ENCODE assay signal across 28 mouse cellular contexts in genomic region chr3:90659364-90660044, GRCm38 (mm10). TPM values are rescaled to one million over a fixed set of nuclear protein-coding genes. Genes with fewer than 3 reads are reported as not detected.
DNase-seq lines count a peak whose midpoint lies in the region; ATAC-seq and TF ChIP-seq lines count a peak whose summit lies in the region.
"Had no signal": no experiment of that assay in that cellular context is flagged by ENCODE, and none has a peak within 500 bp of the region (broad histone marks: within the 10 kb centered on the region; RNA-seq: fewer than 3 reads in every experiment).

No protein-coding gene starts in this region.

- H3K27me3 ChIP-seq in lung, postnatal 0 days (replicated peaks; ENCODE audit: insufficient read depth, low read length) = no peaks in the 10 kb centered on the region

- no peak for ATAC-seq in lung, postnatal 0 days
- ATAC-seq in megakaryocyte, adult 5-6 weeks (ENCODE audit: poor library complexity, severe bottlenecking) = peak; percentile 54
- ATAC-seq: forebrain, embryonic 14.5 days; hindbrain, embryonic 16.5 days; inflammation-experienced regulatory T-cells, adult 6 months had no signal

- no peaks in the 10 kb centered on the region for H3K9me3 ChIP-seq in lung, postnatal 0 days (ENCODE audit: low read length)
- H3K9me3 ChIP-seq: embryonic facial prominence, embryonic 15.5 days; forebrain, embryonic 10.5 days; heart, embryonic 12.5 days had no signal

- DNase-seq in cerebellum, postnatal 10 days = peak; percentile 3 to 8
- no peak for DNase-seq in cerebellum, adult 9-11 months
- DNase-seq in lung, postnatal 0 days (ENCODE audit: low spot score) = no peak
- no peak for DNase-seq in lung, postnatal 25 days (ENCODE audit: low spot score)
- DNase-seq in right cerebral cortex, adult 2 months (ENCODE audit: low spot score in 2 of 2) = no peak
- no peak for DNase-seq in urinary bladder, postnatal 36 days (ENCODE audit: low spot score in 2 of 2)
- DNase-seq: adrenal gland, postnatal 10 days; cerebellum, adult 18-20 months; cerebellum, postnatal 14 days; embryo, embryonic 11 days; gastrocnemius, postnatal 36 days; heart, adult 2 months had no signal

- H3K36me3 ChIP-seq in lung, postnatal 0 days (ENCODE audit: insufficient read depth, low read length) = no peaks in the 10 kb centered on the region
- H3K36me3 ChIP-seq: embryonic facial prominence, embryonic 15.5 days; forebrain, embryonic 10.5 days; heart, embryonic 12.5 days had no signal

- H3K9ac ChIP-seq in lung, postnatal 0 days (replicated peaks; ENCODE audit: low read depth) = no peak overlapping the region
- H3K9ac ChIP-seq: embryonic facial prominence, embryonic 15.5 days; heart, embryonic 12.5 days had no signal

- TF ChIP-seq EP300 in lung, postnatal 0 days (IDR thresholded peaks at IDR 0.05) = 0 out of 2 replicates have a peak, but pooled peaks have one; percentile 10

- H3K4me1 ChIP-seq in lung, postnatal 0 days (ENCODE audit: insufficient read depth, low read depth, low read length) = no peaks in the 10 kb centered on the region
- H3K4me1 ChIP-seq: embryonic facial prominence, embryonic 15.5 days; forebrain, embryonic 10.5 days; heart, embryonic 12.5 days had no signal

- no peak for TF ChIP-seq CTCF in lung, postnatal 0 days (IDR thresholded peaks at IDR 0.05)

- no peak overlapping the region for H3K27ac ChIP-seq in lung, postnatal 0 days (ENCODE audit: low read length)
- H3K27ac ChIP-seq: embryonic facial prominence, embryonic 15.5 days; forebrain, embryonic 10.5 days; heart, adult 2 months had no signal

- no peak overlapping the region for H3K4me2 ChIP-seq in lung, postnatal 0 days (replicated peaks; ENCODE audit: low read depth, low read length)
- H3K4me2 ChIP-seq: embryonic facial prominence, embryonic 15.5 days; heart, embryonic 12.5 days had no signal

- no peak overlapping the region for H3K4me3 ChIP-seq in lung, postnatal 0 days (ENCODE audit: low read depth, low read length)
- H3K4me3 ChIP-seq: embryonic facial prominence, embryonic 15.5 days; erythroblast, embryonic 14.5 days; forebrain, embryonic 10.5 days; heart, adult 2 months; heart, embryonic 12.5 days had no signal

RNA-seq across cellular contexts. Expression of gene S100a7a, which starts 5.7 kb away (rescaled TPM):
- 0.08 and 0.27 TPM in 2 replicates for polyA plus RNA-seq in lung, postnatal 0 days (2015; fragmentation: Nextera tagmentation; extraction: Ambion mirVana)
- 0.11 and 0.31 TPM in 2 replicates for total RNA-seq in megakaryocyte, adult 5-6 weeks (2015)
- total RNA-seq in megakaryocyte, adult 5-6 weeks (2017) = 0.29 TPM in 1 of 2 replicates, not detected in the other
- total RNA-seq: common myeloid progenitor, adult 5-6 weeks; gastrocnemius, adult 8-10 months; MEL had no signal
- polyA plus RNA-seq: embryonic facial prominence, embryonic 11.5 days; erythroblast, embryonic 14.5 days; forebrain, embryonic 10.5 days; forebrain, embryonic 14.5 days; hindbrain, embryonic 11.5 days; inflammation-experienced regulatory T-cells, adult 6 months had no signal

RNA-seq across cellular contexts. Expression of gene S100a8, which starts 9.3 kb away (rescaled TPM):
- 332 and 333 TPM in 2 replicates for polyA plus RNA-seq in lung, postnatal 0 days (2015; fragmentation: Nextera tagmentation; extraction: Ambion mirVana)
- 16,705 and 21,369 TPM in 2 replicates for total RNA-seq in megakaryocyte, adult 5-6 weeks (2015)
- total RNA-seq in megakaryocyte, adult 5-6 weeks (2017) = 18,572 and 19,307 TPM in 2 replicates
- total RNA-seq: gastrocnemius, postnatal 36 days; MEL had no signal
- polyA plus RNA-seq: C2C12; erythroblast, embryonic 14.5 days had no signal

RNA-seq across cellular contexts. Expression of gene S100a9, which starts 36.0 kb away (rescaled TPM):
- 207 and 215 TPM in 2 replicates for polyA plus RNA-seq in lung, postnatal 0 days (2015; fragmentation: Nextera tagmentation; extraction: Ambion mirVana)
- total RNA-seq in megakaryocyte, adult 5-6 weeks (2015) = 25,767 and 33,746 TPM in 2 replicates
- total RNA-seq in megakaryocyte, adult 5-6 weeks (2017) = 12,484 and 18,004 TPM in 2 replicates
- total RNA-seq: gastrocnemius, adult 8-10 months; gastrocnemius, postnatal 36 days; MEL had no signal
- polyA plus RNA-seq: C2C12; forebrain, embryonic 10.5 days had no signal

RNA-seq across cellular contexts. Expression of gene S100a6, which starts 46.8 kb away (rescaled TPM):
- 1,618 and 1,721 TPM in 2 replicates for polyA plus RNA-seq in lung, postnatal 0 days (2015; fragmentation: Nextera tagmentation; extraction: Ambion mirVana)
- 2,141 and 2,313 TPM in 2 replicates for total RNA-seq in megakaryocyte, adult 5-6 weeks (2015)
- 1,043 and 1,047 TPM in 2 replicates for total RNA-seq in megakaryocyte, adult 5-6 weeks (2017)
- polyA plus RNA-seq: erythroblast, embryonic 14.5 days had no signal

RNA-seq across cellular contexts. Expression of gene S100a5, which starts 51.2 kb away (rescaled TPM):
- not detected in 2 replicates for polyA plus RNA-seq in lung, postnatal 0 days (2015; fragmentation: Nextera tagmentation; extraction: Ambion mirVana)
- not detected in 2 replicates for total RNA-seq in megakaryocyte, adult 5-6 weeks (2015)
- 3.4 TPM in 1 of 2 replicates, not detected in the other for total RNA-seq in megakaryocyte, adult 5-6 weeks (2017)
- total RNA-seq: adrenal gland, postnatal 10 days; common myeloid progenitor, adult 5-6 weeks; heart, adult 2 months; heart, postnatal 25 days; MEL had no signal
- polyA plus RNA-seq: embryonic facial prominence, embryonic 11.5 days; erythroblast, embryonic 14.5 days; forebrain, embryonic 10.5 days; forebrain, embryonic 14.5 days; heart, adult 2 months; heart, embryonic 12.5 days; heart, embryonic 16.5 days; hindbrain, embryonic 11.5 days; hindbrain, embryonic 16.5 days; inflammation-experienced regulatory T-cells, adult 6 months had no signal

Comparison
In these comparisons a context has a peak if more than half of its experiments do, and no peak if none do; other contexts are left out.
1. DNase-seq: peak in cerebellum, postnatal 10 days (2 of 2); none in cerebellum, adult 9-11 months (single experiment), lung, postnatal 0 days (single experiment), lung, postnatal 25 days (single experiment), right cerebral cortex, adult 2 months (0 of 2) and urinary bladder, postnatal 36 days (0 of 2).